Mouse (Mus musculus): ENCODE data around the gene Fam160a2. TPM values are rescaled to one million over a fixed set of nuclear protein-coding genes. Genes with fewer than 3 reads are reported as not detected.
"Not testable (repeated sequence)": the region's sequence is repeated elsewhere in the genome, so short reads cannot be mapped to it uniquely, and the experiment has no call there.

Gene Fam160a2
- polyA plus RNA-seq, 1 experiment from 2014 or later, result 30.6 TPM

DNA sequence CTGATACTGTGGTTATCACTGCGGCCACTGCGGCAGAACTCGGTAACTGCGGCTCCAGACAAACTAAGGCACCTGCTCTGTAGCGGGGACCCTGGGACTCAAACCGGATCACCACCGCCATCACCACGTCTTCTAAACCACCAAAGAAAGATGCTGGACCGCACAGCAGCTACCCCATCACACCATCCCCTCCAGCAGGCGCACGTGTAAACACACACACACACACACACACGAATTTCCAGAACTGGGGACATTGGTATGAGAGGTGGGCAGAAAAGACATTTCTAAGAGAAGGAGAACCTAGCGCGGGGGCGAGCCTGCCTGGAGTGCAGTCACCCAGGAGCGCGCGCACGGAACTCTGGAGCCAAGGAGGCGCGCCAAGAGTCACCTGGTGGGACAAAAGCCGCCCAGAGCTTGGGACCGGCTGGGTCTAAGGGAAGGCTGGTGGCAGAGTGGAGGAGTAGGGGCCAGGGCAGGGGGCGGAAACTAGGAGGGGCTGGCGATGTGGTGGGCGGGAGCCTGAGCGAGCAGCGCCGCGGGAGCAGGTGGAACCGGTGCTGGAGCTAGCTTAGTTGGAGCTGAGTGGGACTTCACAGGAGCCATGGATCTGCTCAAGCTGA is 25.7 kb upstream of the Fam160a2 start, which contains the start of gene Cckbr:
Cckbr (plus strand) TSS at position 308 of the 620 bp plus-strand sequence.
- Histone ChIP-seq H3K4me2 (peak within 1 kb of the TSS; percentile 92), H3K4me1 (ENCODE audit: control insufficient read depth, insufficient read depth, low read length) (no peaks in the 10 kb centered on the region), H3K9ac (ENCODE audit: low read depth, low read length) (peak within 1 kb of the TSS; percentile 54), H3K9me3 (replicated peaks; ENCODE audit: control insufficient read depth, low read length) (no peaks in the 10 kb centered on the region), H3K27me3 (ENCODE audit: control insufficient read depth, insufficient read depth, low read length) (peaks cover 36% of the 10 kb centered on the region), H3K36me3 (ENCODE audit: control insufficient read depth, insufficient read depth, low read length) (no peaks in the 10 kb centered on the region), H3K4me3 (ENCODE audit: low read depth, low read length) (peak within 1 kb of the TSS; percentile 46), H3K27ac (ENCODE audit: low read depth, low read length) (no peak within 1 kb of the TSS)
- ATAC-seq (replicated peaks; ENCODE audit: insufficient number of reproducible peaks, low FRiP score, low TSS enrichment), result peak; percentile 56; the same call in 1 of the 2 replicates
- 3% methylated on average over 31 of the region's 31 CpGs for WGBS (ENCODE audit: insufficient replicate concordance)

DNA sequence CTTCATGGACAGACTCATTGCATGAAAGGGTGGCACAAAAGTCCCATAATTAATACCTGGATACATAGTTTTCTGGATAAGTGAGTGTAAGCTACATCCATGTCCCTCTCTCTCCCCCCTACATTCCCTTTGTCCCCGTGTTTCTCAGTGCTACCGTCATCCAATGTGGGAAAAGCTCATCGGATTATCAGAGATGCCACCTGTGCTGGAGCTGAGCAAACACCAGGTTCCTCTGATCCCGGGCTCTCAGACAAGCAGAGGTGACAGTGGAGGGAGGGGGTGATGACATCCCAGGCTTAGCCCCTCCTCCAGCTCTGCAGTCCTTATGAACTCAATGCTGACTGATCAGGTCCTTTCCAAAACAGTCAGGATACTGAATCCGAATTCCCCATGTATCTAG is 24.5 kb upstream of the Fam160a2 start:
- peaks cover 36% of the 10 kb centered on the region for H3K27me3 ChIP-seq (ENCODE audit: control insufficient read depth, insufficient read depth, low read length)
- no peak overlapping the region for H3K27ac ChIP-seq (ENCODE audit: low read depth, low read length)
- no peak overlapping the region for H3K9ac ChIP-seq (ENCODE audit: low read depth, low read length)
- H3K36me3 ChIP-seq (ENCODE audit: control insufficient read depth, insufficient read depth, low read length), result no peaks in the 10 kb centered on the region
- H3K4me2 ChIP-seq, result no peak overlapping the region
- no peaks in the 10 kb centered on the region for H3K4me1 ChIP-seq (ENCODE audit: control insufficient read depth, insufficient read depth, low read length)
- no peaks in the 10 kb centered on the region for H3K9me3 ChIP-seq (replicated peaks; ENCODE audit: control insufficient read depth, low read length)
- ATAC-seq (replicated peaks; ENCODE audit: insufficient number of reproducible peaks, low FRiP score, low TSS enrichment), result no peak
- H3K4me3 ChIP-seq (ENCODE audit: low read depth, low read length), result no peak overlapping the region
- 15% methylated on average over 5 of the region's 5 CpGs for WGBS (ENCODE audit: insufficient replicate concordance)

DNA sequence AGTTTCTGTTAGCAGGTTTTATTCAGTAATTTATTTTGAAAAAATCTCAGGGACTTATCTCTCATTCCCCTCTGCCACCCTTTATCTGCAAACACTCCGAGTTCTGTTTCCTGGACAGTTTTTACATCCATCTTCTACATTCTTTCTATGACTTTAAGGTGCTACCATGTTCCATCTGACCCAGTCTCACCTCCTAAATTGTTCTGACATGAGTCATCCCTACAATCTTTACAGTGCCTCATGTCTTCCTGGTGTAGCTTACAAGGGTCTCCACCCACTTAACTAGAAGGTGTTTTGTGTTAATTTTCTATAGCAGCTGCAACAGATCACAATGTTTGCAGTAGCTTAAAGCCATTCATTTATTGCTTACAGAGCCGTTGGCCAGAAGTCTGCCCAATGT is 21.0 kb upstream of the Fam160a2 start:
- Histone ChIP-seq H3K4me2 (no peak overlapping the region), H3K27me3 (ENCODE audit: control insufficient read depth, insufficient read depth, low read length) (peaks cover 15% of the 10 kb centered on the region), H3K4me3 (ENCODE audit: low read depth, low read length) (no peak overlapping the region), H3K9ac (ENCODE audit: low read depth, low read length) (no peak overlapping the region), H3K4me1 (ENCODE audit: control insufficient read depth, insufficient read depth, low read length) (no peaks in the 10 kb centered on the region), H3K27ac (ENCODE audit: low read depth, low read length) (no peak overlapping the region), H3K36me3 (ENCODE audit: control insufficient read depth, insufficient read depth, low read length) (no peaks in the 10 kb centered on the region), H3K9me3 (replicated peaks; ENCODE audit: control insufficient read depth, low read length) (no peaks in the 10 kb centered on the region)
- WGBS (ENCODE audit: insufficient replicate concordance), result 26% methylated on average over 2 of the region's 2 CpGs
- no peak for ATAC-seq (replicated peaks; ENCODE audit: insufficient number of reproducible peaks, low FRiP score, low TSS enrichment)

DNA sequence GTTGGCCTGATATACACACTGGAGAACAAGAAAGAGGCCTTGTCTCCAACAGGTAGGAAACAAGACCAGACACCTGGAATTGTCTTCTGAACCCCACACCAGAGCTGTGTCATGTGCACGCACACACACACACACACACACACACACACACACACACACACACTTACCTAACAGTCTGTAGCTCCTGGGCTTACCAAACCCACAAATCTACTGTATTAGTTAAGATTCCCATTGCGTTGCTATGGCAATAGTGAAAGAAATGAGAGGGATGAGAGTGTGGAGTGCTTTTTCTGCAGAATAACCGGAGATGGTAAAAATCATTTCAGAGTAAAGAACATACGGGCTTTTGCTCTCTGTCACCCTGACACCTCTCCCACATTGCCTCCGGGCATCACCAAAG is 18.3 kb upstream of the Fam160a2 start:
- H3K27ac ChIP-seq (ENCODE audit: low read depth, low read length), result no peak overlapping the region
- no peaks in the 10 kb centered on the region for H3K9me3 ChIP-seq (replicated peaks; ENCODE audit: control insufficient read depth, low read length)
- no peaks in the 10 kb centered on the region; the same call in 1 of the 2 replicates for H3K27me3 ChIP-seq (ENCODE audit: control insufficient read depth, insufficient read depth, low read length)
- H3K36me3 ChIP-seq (ENCODE audit: control insufficient read depth, insufficient read depth, low read length), result no peaks in the 10 kb centered on the region
- H3K9ac ChIP-seq (ENCODE audit: low read depth, low read length), result no peak overlapping the region
- H3K4me1 ChIP-seq (ENCODE audit: control insufficient read depth, insufficient read depth, low read length), result no peaks in the 10 kb centered on the region
- no peak overlapping the region for H3K4me3 ChIP-seq (ENCODE audit: low read depth, low read length)
- no peak for ATAC-seq (replicated peaks; ENCODE audit: insufficient number of reproducible peaks, low FRiP score, low TSS enrichment)
- 76% methylated on average over 5 of the region's 5 CpGs for WGBS (ENCODE audit: insufficient replicate concordance)
- H3K4me2 ChIP-seq, result no peak overlapping the region

DNA sequence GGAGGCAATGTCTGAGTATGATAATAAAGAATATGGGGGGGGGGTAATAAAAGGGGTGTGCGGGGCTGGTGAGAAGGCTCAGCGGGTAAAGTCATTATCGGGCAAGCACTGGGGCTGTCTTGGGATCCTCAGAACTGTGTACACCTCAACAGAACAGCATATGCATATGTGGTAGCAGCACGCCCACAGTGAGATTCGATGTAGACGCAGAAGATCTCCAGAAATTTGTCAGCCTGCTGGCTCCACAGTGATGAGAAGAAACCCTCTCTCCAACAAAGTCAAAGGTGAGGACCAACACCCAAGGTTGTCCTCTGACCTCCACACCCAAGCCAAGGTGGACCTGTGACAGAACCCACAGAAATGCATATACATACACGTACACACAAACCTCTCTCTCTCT is 16.7 kb upstream of the Fam160a2 start:
- no peaks in the 10 kb centered on the region; the same call in 1 of the 2 replicates for H3K27me3 ChIP-seq (ENCODE audit: control insufficient read depth, insufficient read depth, low read length)
- 84% methylated on average over 7 of the region's 7 CpGs for WGBS (ENCODE audit: insufficient replicate concordance)
- H3K4me2 ChIP-seq, result no peak overlapping the region
- ATAC-seq (replicated peaks; ENCODE audit: insufficient number of reproducible peaks, low FRiP score, low TSS enrichment), result no peak
- no peaks in the 10 kb centered on the region for H3K36me3 ChIP-seq (ENCODE audit: control insufficient read depth, insufficient read depth, low read length)
- H3K4me1 ChIP-seq (ENCODE audit: control insufficient read depth, insufficient read depth, low read length), result no peaks in the 10 kb centered on the region
- H3K9me3 ChIP-seq (replicated peaks; ENCODE audit: control insufficient read depth, low read length), result no peaks in the 10 kb centered on the region
- H3K9ac ChIP-seq (ENCODE audit: low read depth, low read length), result no peak overlapping the region
- H3K4me3 ChIP-seq (ENCODE audit: low read depth, low read length), result no peak overlapping the region
- no peak overlapping the region for H3K27ac ChIP-seq (ENCODE audit: low read depth, low read length)

DNA sequence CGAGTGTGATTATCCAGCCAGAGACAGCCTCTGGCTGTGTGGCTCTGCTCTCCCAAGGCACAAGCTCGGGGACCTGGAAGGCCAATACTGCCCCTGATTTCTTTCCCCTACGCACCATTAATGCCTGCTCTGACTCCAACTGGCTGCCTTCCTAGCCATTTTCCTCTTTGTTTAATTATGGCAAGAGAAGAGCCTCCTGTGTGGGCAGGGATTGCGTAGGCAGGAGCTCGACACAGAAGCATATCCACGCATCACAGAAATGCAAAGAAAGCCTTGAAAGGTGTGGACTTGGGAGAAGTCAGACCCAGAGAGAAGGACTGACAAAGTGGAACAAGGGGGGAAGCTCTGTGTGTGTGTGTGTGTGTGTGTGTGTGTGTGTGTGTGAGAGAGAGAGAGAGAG is 14.5 kb upstream of the Fam160a2 start:
- WGBS (ENCODE audit: insufficient replicate concordance), result 56% methylated on average over 6 of the region's 6 CpGs
- Histone ChIP-seq H3K4me2 (no peak overlapping the region), H3K27me3 (ENCODE audit: control insufficient read depth, insufficient read depth, low read length) (no peaks in the 10 kb centered on the region; the same call in 1 of the 2 replicates), H3K4me1 (ENCODE audit: control insufficient read depth, insufficient read depth, low read length) (no peaks in the 10 kb centered on the region), H3K27ac (ENCODE audit: low read depth, low read length) (no peak overlapping the region), H3K9me3 (replicated peaks; ENCODE audit: control insufficient read depth, low read length) (no peaks in the 10 kb centered on the region), H3K4me3 (ENCODE audit: low read depth, low read length) (no peak overlapping the region), H3K36me3 (ENCODE audit: control insufficient read depth, insufficient read depth, low read length) (no peaks in the 10 kb centered on the region), H3K9ac (ENCODE audit: low read depth, low read length) (no peak overlapping the region)
- no peak for ATAC-seq (replicated peaks; ENCODE audit: insufficient number of reproducible peaks, low FRiP score, low TSS enrichment)

DNA sequence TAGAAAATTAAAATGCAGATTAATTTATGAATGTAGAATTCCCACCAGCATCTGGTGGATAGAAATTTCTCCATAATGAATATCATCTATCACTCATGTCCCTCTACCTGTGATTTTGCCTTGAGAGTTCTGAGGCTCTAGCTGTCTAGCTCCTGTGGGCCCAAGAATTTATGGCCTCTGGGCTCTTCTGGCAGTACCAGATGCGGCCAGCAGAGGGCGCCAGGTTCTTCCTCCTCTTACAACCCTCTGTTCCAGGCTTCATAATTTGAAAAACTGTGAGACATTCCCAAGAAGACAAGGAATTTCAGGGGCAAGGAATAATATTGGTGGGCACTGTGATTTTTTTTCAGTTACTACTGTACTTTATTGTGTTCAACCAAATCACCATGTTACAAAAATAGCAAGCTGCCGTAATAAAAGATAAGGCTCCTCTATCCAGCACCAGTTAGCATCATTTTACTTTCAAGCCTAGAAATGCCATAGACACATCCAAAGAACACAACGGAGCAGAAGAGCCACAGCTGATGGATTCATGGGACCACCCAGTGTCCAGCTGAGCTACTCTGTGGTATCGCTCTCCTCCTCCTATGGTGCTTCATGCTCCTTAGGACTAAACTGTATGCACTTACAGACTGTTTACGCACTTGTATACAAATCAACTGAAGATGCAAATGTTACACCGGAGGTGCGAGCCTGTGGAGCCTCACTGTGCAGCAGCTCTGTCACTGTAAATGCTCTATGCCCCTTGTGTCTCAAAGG is 12.2 kb upstream of the Fam160a2 start:
- H3K4me1 ChIP-seq (ENCODE audit: control insufficient read depth, insufficient read depth, low read length); H3K4me3 ChIP-seq (ENCODE audit: low read depth, low read length); H3K9me3 ChIP-seq (replicated peaks; ENCODE audit: control insufficient read depth, low read length); H3K9ac ChIP-seq (ENCODE audit: low read depth, low read length); H3K4me2 ChIP-seq; H3K27me3 ChIP-seq (ENCODE audit: control insufficient read depth, insufficient read depth, low read length); H3K27ac ChIP-seq (ENCODE audit: low read depth, low read length); H3K36me3 ChIP-seq (ENCODE audit: control insufficient read depth, insufficient read depth, low read length): not testable (repeated sequence)
- 50% methylated on average over 8 of the region's 8 CpGs for WGBS (ENCODE audit: insufficient replicate concordance)
- peak; percentile 31; the same call in 1 of the 2 replicates for ATAC-seq (replicated peaks; ENCODE audit: insufficient number of reproducible peaks, low FRiP score, low TSS enrichment)

DNA sequence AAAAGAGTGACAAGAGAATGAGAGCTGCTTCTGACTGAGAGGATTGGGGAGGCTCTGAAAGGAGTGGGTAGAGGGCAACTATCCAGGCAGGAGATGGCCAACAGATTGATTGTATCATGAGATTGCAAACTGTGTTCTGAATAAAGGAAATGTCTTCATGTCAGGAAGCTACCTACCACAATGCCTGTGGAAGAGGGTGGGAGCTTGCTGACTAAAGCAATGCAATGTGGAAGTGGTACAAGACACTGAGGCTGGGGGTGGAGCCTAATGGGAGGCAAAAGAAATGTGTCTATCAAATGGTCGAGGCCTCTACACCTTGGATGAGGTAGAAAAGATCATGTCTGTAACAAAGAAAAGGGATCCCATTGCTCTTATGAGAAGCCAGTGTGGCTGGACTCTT is 6.5 kb upstream of the Fam160a2 start:
- no peaks in the 10 kb centered on the region for H3K4me1 ChIP-seq (ENCODE audit: control insufficient read depth, insufficient read depth, low read length)
- H3K36me3 ChIP-seq (ENCODE audit: control insufficient read depth, insufficient read depth, low read length), result no peaks in the 10 kb centered on the region
- no peaks in the 10 kb centered on the region for H3K9me3 ChIP-seq (replicated peaks; ENCODE audit: control insufficient read depth, low read length)
- no peaks in the 10 kb centered on the region for H3K27me3 ChIP-seq (ENCODE audit: control insufficient read depth, insufficient read depth, low read length)
- H3K4me3 ChIP-seq (ENCODE audit: low read depth, low read length), result no peak overlapping the region
- ATAC-seq (replicated peaks; ENCODE audit: insufficient number of reproducible peaks, low FRiP score, low TSS enrichment), result no peak
- H3K9ac ChIP-seq (ENCODE audit: low read depth, low read length), result no peak overlapping the region
- H3K4me2 ChIP-seq, result no peak overlapping the region
- no peak overlapping the region for H3K27ac ChIP-seq (ENCODE audit: low read depth, low read length)
- 63% methylated on average over 1 of the region's 1 CpGs for WGBS (ENCODE audit: insufficient replicate concordance)
